Mouse (Mus musculus) gonadal fat pad, adult 2 months (tissue): ENCODE data around the gene Vegfa. TPM values are rescaled to one million over a fixed set of nuclear protein-coding genes. Genes with fewer than 3 reads are reported as not detected.
"Not testable (repeated sequence)": the region's sequence is repeated elsewhere in the genome, so short reads cannot be mapped to it uniquely, and the experiment has no call there.

ENCODE experiments used
- DNase-seq: peaks from one replicate; pipeline ENCODE4 v3.0.0-alpha.2; 2012; ENCODE audit warnings: low read depth
- polyA plus RNA-seq: library from polyadenylated mRNA; depleted of rRNA; stranded (reverse); fragments of >200 nt; gene quantifications from 2 replicates; pipeline ENCODE4 v1.2.3, GENCODE M21; 2012; rRNA removed

Vegfa gene
- polyA plus RNA-seq, 1 experiment = 316 TPM

DNA sequence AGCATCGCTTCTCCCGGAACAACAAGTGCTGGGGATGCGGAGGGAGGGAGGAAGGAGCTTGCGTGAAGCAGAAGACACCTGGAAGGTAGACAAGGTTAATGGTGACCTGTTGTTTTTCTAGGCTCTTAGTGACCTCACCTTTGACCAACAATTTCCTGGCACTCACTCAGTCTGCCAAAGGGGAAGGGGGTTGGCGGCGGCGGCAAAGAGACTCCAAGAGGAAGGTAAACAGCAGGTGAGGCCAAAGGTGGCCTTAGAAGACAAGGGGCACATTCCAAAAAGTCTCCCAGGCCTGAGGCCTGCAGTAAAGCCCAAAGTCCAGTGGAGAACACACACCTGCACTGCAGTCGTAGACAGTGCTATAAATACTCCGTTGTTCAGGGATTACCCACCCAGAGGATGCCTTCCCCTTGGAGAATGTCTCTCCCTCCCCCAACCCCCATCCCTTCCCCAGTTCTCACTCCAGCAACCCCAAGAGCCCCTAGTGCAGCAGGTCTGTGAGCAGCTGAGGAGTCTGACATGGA, 35.2 kb downstream of the Vegfa start:
- DNase-seq = no peak

- no peak for DNase-seq
Observed at GRCm38 (mm10) chr17:45994281-45994817, 37.8 kb downstream of the Vegfa start.

GRCm38 (mm10) chr17:45986915-45987314, 45.3 kb downstream of the Vegfa start:
- no peak for DNase-seq

GRCm38 (mm10) chr17:45986374-45986773, 45.8 kb downstream of the Vegfa start:
- no peak for DNase-seq

GRCm38 (mm10) chr17:45983185-45983584, 49.0 kb downstream of the Vegfa start:
- not testable (repeated sequence) for DNase-seq

GRCm38 (mm10) chr17:45981841-45982240, 50.3 kb downstream of the Vegfa start:
- DNase-seq = no peak

- DNase-seq = no peak
Observed at GRCm38 (mm10) chr17:45979025-45979805, 53.0 kb downstream of the Vegfa start.

- DNase-seq = no peak
Observed at GRCm38 (mm10) chr17:45974461-45974860, 57.7 kb downstream of the Vegfa start.

DNA sequence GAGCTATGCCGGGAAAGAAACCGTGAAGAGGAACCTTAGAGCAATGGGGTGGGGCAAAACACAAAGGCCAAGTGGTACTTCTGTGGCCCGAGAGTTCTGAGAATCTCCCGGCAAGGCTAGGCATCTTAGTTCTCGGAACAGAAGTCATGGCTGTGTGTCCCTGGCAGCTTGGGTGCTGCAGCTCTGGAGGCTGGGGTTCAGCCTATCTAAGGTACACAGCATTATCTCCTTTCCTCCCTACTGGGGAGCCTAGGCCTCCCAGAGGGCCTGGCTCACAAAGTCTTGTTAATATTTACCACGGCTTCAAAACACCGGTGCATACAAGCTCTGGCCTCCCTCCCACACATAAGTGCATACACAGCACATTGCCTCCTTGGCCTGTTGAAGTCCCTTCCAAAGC, 59.0 kb downstream of the Vegfa start:
- DNase-seq = no peak

DNA sequence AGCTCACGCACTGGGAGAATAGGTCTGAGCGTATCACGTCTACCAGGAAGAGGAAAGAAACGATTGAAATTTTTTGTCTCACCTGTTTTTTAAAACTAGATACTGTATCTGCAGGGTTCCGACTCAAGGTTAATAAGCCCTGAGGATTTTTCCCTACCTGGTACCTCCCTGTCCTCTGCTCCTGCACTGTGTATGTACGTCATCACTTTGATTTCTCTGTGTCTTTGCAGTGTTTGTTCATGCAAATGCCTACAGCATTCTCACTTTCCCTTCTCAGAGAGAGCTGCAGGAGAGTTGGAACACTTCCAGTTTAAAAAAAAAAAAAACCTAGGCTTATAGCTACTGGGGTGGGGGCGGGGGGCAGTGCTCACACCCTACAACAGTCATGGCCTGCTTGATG, 59.8 kb downstream of the Vegfa start:
- no peak for DNase-seq

- no peak for DNase-seq
Observed at GRCm38 (mm10) chr17:45971800-45972199, 60.4 kb downstream of the Vegfa start.

DNA sequence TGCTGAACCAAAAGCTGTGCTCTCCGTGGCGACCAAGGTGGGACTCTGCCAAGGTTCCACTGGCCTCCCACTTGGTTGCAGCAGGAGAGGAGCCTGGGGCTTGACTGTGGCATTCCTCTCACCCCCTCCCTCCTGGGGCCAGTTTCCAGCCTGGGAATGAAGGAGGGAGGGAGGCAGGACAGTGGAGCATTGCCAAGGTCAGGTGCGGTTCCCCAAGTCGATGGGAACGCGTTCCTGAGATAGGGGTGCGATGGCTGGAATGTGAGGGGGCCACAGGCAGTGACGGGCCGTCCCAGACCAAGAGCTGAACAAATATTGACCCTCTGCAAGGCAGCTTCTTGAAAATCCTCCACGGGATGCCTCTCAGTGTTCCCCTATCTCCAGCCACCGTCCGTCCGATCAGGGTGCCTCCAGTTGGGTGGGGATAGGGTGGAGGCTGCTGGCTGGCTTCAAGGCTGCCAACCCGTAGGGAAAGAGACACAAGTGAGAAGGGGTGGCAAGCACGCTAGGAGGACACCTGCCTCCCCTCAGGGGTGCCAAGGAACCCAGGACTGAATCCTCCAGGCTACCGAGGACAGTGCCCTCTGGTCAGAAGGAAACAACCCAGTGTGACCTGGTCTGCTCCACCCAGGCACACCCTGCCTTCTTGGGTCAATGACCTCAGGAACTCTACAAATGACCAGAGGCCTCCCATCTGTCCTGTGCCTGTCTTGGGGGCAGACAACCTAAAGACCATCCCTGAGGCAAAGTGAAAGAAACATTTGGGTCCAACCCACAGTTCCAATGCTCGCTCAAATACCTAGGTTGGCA, 61.2 kb downstream of the Vegfa start:
- no peak for DNase-seq

DNA sequence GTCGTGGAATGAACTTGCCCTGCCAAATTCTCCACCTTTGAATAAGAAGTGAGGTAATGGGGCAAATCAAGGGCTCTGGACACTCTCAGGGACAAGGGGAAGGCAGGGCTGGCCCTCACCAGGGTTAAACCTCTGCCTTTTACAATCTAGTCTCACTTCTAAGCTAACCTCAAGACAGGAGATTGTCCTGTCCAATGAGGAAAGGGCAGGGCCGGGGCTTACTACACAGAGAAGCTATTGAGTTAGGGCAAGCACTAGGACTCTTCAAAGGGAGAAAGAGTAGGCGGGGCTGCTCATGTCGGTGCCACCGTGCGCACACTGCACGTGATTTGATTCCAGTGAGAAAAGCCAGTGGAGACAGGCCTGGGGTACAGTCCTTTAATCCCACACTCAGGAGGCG, 62.6 kb downstream of the Vegfa start:
- DNase-seq = no peak

DNA sequence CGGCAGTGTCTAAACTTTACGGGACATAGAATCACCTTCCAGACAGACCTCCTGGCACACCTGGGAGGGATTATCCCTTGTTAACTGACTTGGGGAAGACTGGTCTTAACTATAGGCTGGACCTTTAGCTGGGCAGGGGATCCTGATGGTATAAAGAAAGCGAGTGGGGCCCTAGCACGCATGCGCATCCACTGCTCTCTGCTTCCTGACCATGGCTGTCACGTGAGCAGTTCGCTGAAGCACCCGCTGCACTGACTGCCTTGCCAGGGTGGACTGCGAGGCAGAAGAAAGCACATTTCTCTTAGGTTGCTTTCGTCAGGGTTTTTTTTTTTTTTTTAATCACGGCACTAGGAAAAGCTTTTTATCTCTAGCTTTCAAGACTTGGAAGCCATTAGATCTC, 63.8 kb downstream of the Vegfa start:
- no peak for DNase-seq

Other genes starting within 250 kb of the Vegfa start
- gene Mrps18a, start 78.6 kb upstream of the Vegfa start, polyA plus RNA-seq = 43.8 and 49.0 TPM in 2 replicates
- gene Rsph9, start 111.8 kb upstream of the Vegfa start, polyA plus RNA-seq = 10.0 and 13.0 TPM in 2 replicates
- 23.9 and 25.8 TPM in 2 replicates for gene Mad2l1bp, start 121.2 kb upstream of the Vegfa start, polyA plus RNA-seq
- gene Gtpbp2, start 128.7 kb upstream of the Vegfa start, polyA plus RNA-seq = 117 and 138 TPM in 2 replicates
- gene Polh, start 170.3 kb upstream of the Vegfa start, polyA plus RNA-seq = 4.9 and 6.3 TPM in 2 replicates
- gene Xpo5, start 170.4 kb upstream of the Vegfa start, polyA plus RNA-seq = 43.0 and 44.9 TPM in 2 replicates
- 53.0 and 62.2 TPM in 2 replicates for gene Polr1c, start 215.7 kb upstream of the Vegfa start, polyA plus RNA-seq
- gene Yipf3, start 215.7 kb upstream of the Vegfa start, polyA plus RNA-seq = 146 and 181 TPM in 2 replicates
- gene Lrrc73, start 221.2 kb upstream of the Vegfa start, polyA plus RNA-seq = 1.2 and 1.4 TPM in 2 replicates